Mouse (Mus musculus): ENCODE results near the gene 4930524J08Rik. TPM values are rescaled to one million over a fixed set of nuclear protein-coding genes. Genes with fewer than 3 reads are reported as not detected.

The 4930524J08Rik gene
- polyA plus RNA-seq, 1 experiment from 2014 or later, result 3.4 TPM

- Histone ChIP-seq H3K9ac (no peak overlapping the region), H3K4me1 (peaks cover 22% of the 10 kb centered on the region), H3K4me2 (peak overlapping the region; percentile 84), H3K36me3 (peaks cover 16% of the 10 kb centered on the region), H3K4me3 (peak overlapping the region; percentile 20; the same call in 1 of the 2 replicates), H3K27me3 (no peaks in the 10 kb centered on the region), H3K27ac (no peak overlapping the region), H3K9me3 (no peaks in the 10 kb centered on the region)
- 53% methylated on average over 4 of the region's 4 CpGs for WGBS
- no peak for ATAC-seq (ENCODE audit: insufficient number of reproducible peaks, insufficient read depth, low FRiP score, low TSS enrichment, low read depth)
Observed at GRCm38 (mm10) chr5:99975061-99975460, 3.8 kb upstream of the 4930524J08Rik start.

GRCm38 (mm10) chr5:99975776-99976175 is 3.1 kb upstream of the 4930524J08Rik start:
- Histone ChIP-seq H3K9ac (no peak overlapping the region), H3K27ac (no peak overlapping the region), H3K4me1 (peaks cover 22% of the 10 kb centered on the region), H3K9me3 (no peaks in the 10 kb centered on the region), H3K4me2 (peak overlapping the region; percentile 84), H3K27me3 (no peaks in the 10 kb centered on the region), H3K4me3 (peak overlapping the region; percentile 94), H3K36me3 (peaks cover 11% of the 10 kb centered on the region)
- WGBS, result 72% methylated on average over 1 of the region's 1 CpGs
- ATAC-seq (ENCODE audit: insufficient number of reproducible peaks, insufficient read depth, low FRiP score, low TSS enrichment, low read depth), result no peak

GRCm38 (mm10) chr5:99976334-99976955 is 2.4 kb upstream of the 4930524J08Rik start:
- Histone ChIP-seq H3K9me3 (no peaks in the 10 kb centered on the region), H3K4me2 (peak overlapping the region; percentile 84), H3K27ac (peak overlapping the region; percentile 99; the same call in 1 of the 2 replicates), H3K4me1 (peaks cover 22% of the 10 kb centered on the region), H3K27me3 (no peaks in the 10 kb centered on the region), H3K9ac (peak overlapping the region; percentile 99), H3K36me3 (peaks cover 9% of the 10 kb centered on the region; the same call in 1 of the 2 replicates), H3K4me3 (peak overlapping the region; percentile 94)
- ATAC-seq (ENCODE audit: insufficient number of reproducible peaks, insufficient read depth, low FRiP score, low TSS enrichment, low read depth), result no peak
- WGBS, result 11% methylated on average over 8 of the region's 8 CpGs

GRCm38 (mm10) chr5:99977516-99978301 is 1.2 kb upstream of the 4930524J08Rik start:
- H3K4me1 ChIP-seq, result peaks cover 21% of the 10 kb centered on the region
- peaks cover 8% of the 10 kb centered on the region; the same call in 1 of the 2 replicates for H3K36me3 ChIP-seq
- ATAC-seq (ENCODE audit: insufficient number of reproducible peaks, insufficient read depth, low FRiP score, low TSS enrichment, low read depth), result peak; percentile 68
- H3K4me3 ChIP-seq, result peak overlapping the region; percentile 94
- no peaks in the 10 kb centered on the region for H3K9me3 ChIP-seq
- H3K27me3 ChIP-seq, result no peaks in the 10 kb centered on the region
- H3K9ac ChIP-seq, result peak overlapping the region; percentile 99
- WGBS, result under 1% methylated on average over 47 of the region's 50 CpGs
- peak overlapping the region; percentile 84 for H3K4me2 ChIP-seq
- H3K27ac ChIP-seq, result peak overlapping the region; percentile 99

- H3K27ac ChIP-seq, result no peak overlapping the region
- H3K9me3 ChIP-seq, result no peaks in the 10 kb centered on the region
- H3K4me3 ChIP-seq, result no peak overlapping the region
- no peak for ATAC-seq (ENCODE audit: insufficient number of reproducible peaks, insufficient read depth, low FRiP score, low TSS enrichment, low read depth)
- no peaks in the 10 kb centered on the region for H3K27me3 ChIP-seq
- WGBS, result 87% methylated on average over 9 of the region's 9 CpGs
- H3K4me1 ChIP-seq, result no peaks in the 10 kb centered on the region
- no peak overlapping the region for H3K4me2 ChIP-seq
- H3K36me3 ChIP-seq, result no peaks in the 10 kb centered on the region
- no peak overlapping the region for H3K9ac ChIP-seq
Observed at GRCm38 (mm10) chr5:99983452-99984061, 4.7 kb downstream of the 4930524J08Rik start.

- no peak overlapping the region for H3K9ac ChIP-seq
- H3K9me3 ChIP-seq, result peaks cover 10% of the 10 kb centered on the region; the same call in 1 of the 2 replicates
- 73% methylated on average over 3 of the region's 3 CpGs for WGBS
- no peak overlapping the region for H3K4me3 ChIP-seq
- no peaks in the 10 kb centered on the region for H3K27me3 ChIP-seq
- H3K4me1 ChIP-seq, result no peaks in the 10 kb centered on the region
- H3K4me2 ChIP-seq, result no peak overlapping the region
- no peak for ATAC-seq (ENCODE audit: insufficient number of reproducible peaks, insufficient read depth, low FRiP score, low TSS enrichment, low read depth)
- H3K27ac ChIP-seq, result no peak overlapping the region
- H3K36me3 ChIP-seq, result no peaks in the 10 kb centered on the region
Observed at GRCm38 (mm10) chr5:99994166-99994565, 15.3 kb downstream of the 4930524J08Rik start.

- Histone ChIP-seq H3K27me3 (no peaks in the 10 kb centered on the region), H3K9ac (no peak overlapping the region), H3K9me3 (peaks cover 10% of the 10 kb centered on the region; the same call in 1 of the 2 replicates), H3K27ac (no peak overlapping the region), H3K36me3 (no peaks in the 10 kb centered on the region), H3K4me2 (no peak overlapping the region), H3K4me3 (no peak overlapping the region), H3K4me1 (no peaks in the 10 kb centered on the region)
- WGBS, result 90% methylated on average over 3 of the region's 3 CpGs
- no peak for ATAC-seq (ENCODE audit: insufficient number of reproducible peaks, insufficient read depth, low FRiP score, low TSS enrichment, low read depth)
Observed at GRCm38 (mm10) chr5:99994680-99995079, 15.8 kb downstream of the 4930524J08Rik start.

- Histone ChIP-seq H3K4me2 (no peak overlapping the region), H3K4me1 (no peaks in the 10 kb centered on the region), H3K9me3 (peaks cover 10% of the 10 kb centered on the region; the same call in 1 of the 2 replicates), H3K27ac (no peak overlapping the region), H3K27me3 (no peaks in the 10 kb centered on the region), H3K36me3 (no peaks in the 10 kb centered on the region), H3K9ac (no peak overlapping the region), H3K4me3 (no peak overlapping the region)
- WGBS, result 78% methylated on average over 7 of the region's 7 CpGs
- ATAC-seq (ENCODE audit: insufficient number of reproducible peaks, insufficient read depth, low FRiP score, low TSS enrichment, low read depth), result no peak
Observed at GRCm38 (mm10) chr5:100000048-100000447, 21.2 kb downstream of the 4930524J08Rik start.

GRCm38 (mm10) chr5:100000500-100000899 is 21.6 kb downstream of the 4930524J08Rik start:
- WGBS, result 40% methylated on average over 8 of the region's 8 CpGs
- Histone ChIP-seq H3K9me3 (peaks cover 10% of the 10 kb centered on the region; the same call in 1 of the 2 replicates), H3K4me2 (no peak overlapping the region), H3K27ac (no peak overlapping the region), H3K4me1 (no peaks in the 10 kb centered on the region), H3K4me3 (no peak overlapping the region), H3K9ac (no peak overlapping the region), H3K27me3 (no peaks in the 10 kb centered on the region), H3K36me3 (no peaks in the 10 kb centered on the region)
- ATAC-seq (ENCODE audit: insufficient number of reproducible peaks, insufficient read depth, low FRiP score, low TSS enrichment, low read depth), result no peak

GRCm38 (mm10) chr5:100003895-100004294 is 25.0 kb downstream of the 4930524J08Rik start:
- Histone ChIP-seq H3K27ac (no peak overlapping the region), H3K4me3 (no peak overlapping the region), H3K36me3 (no peaks in the 10 kb centered on the region), H3K4me2 (no peak overlapping the region), H3K9me3 (no peaks in the 10 kb centered on the region), H3K27me3 (no peaks in the 10 kb centered on the region), H3K4me1 (no peaks in the 10 kb centered on the region), H3K9ac (no peak overlapping the region)
- 78% methylated on average over 4 of the region's 4 CpGs for WGBS
- ATAC-seq (ENCODE audit: insufficient number of reproducible peaks, insufficient read depth, low FRiP score, low TSS enrichment, low read depth), result no peak

GRCm38 (mm10) chr5:100005431-100005830 is 26.6 kb downstream of the 4930524J08Rik start:
- H3K9ac ChIP-seq, result no peak overlapping the region
- WGBS, result 64% methylated on average over 3 of the region's 3 CpGs
- no peak overlapping the region for H3K27ac ChIP-seq
- no peaks in the 10 kb centered on the region for H3K9me3 ChIP-seq
- H3K4me3 ChIP-seq, result no peak overlapping the region
- no peak for ATAC-seq (ENCODE audit: insufficient number of reproducible peaks, insufficient read depth, low FRiP score, low TSS enrichment, low read depth)
- no peaks in the 10 kb centered on the region for H3K27me3 ChIP-seq
- H3K4me2 ChIP-seq, result no peak overlapping the region
- no peaks in the 10 kb centered on the region for H3K36me3 ChIP-seq
- H3K4me1 ChIP-seq, result no peaks in the 10 kb centered on the region
